Mouse (Mus musculus) MEL (cell line): ENCODE data around the gene Zfp334. TPM values are rescaled to one million over a fixed set of nuclear protein-coding genes. Genes with fewer than 3 reads are reported as not detected.
A peak's percentile ranks its signal among the peaks of the same experiment; 100 is the strongest.

Experiments
- DNase-seq: peaks from one replicate; pipeline ENCODE4 v3.0.0; 2011; ENCODE audit warnings: low read depth, low spot score
- H3K27ac ChIP-seq: 2 replicates; pipeline ENCODE4 v1.5.1; 2012; ENCODE audit warnings: low read depth, mild to moderate bottlenecking, control low read depth, low read length, moderate library complexity; ENCODE audit not compliant: control insufficient read depth
- H3K27me3 ChIP-seq, 2 experiments: fragments of 150-350 bp in 1 of 2; sonication (generic) in 1 of 2; 2 replicates each; pipeline ENCODE4 v1.6.1; 2012; ENCODE audit warnings: low read length in 2 of 2, mild to moderate bottlenecking in 2 of 2, improper control_type of control experiment in 1 of 2, moderate library complexity in 1 of 2; ENCODE audit not compliant: insufficient read depth in 2 of 2, control insufficient read depth in 1 of 2
- H3K36me3 ChIP-seq, 2 experiments: 2 replicates each; pipeline ENCODE4 v1.6.1; 2012 to 2014; ENCODE audit warnings: low read length in 2 of 2, improper control_type of control experiment in 1 of 2, inconsistent platforms in 1 of 2, mild to moderate bottlenecking in 1 of 2; ENCODE audit not compliant: insufficient read depth in 2 of 2, control insufficient read depth in 1 of 2
- H3K4me1 ChIP-seq, 2 experiments: fragments of 150-350 bp in 1 of 2; sonication (generic) in 1 of 2; 2 replicates each; pipeline ENCODE4 v1.6.1; 2012; ENCODE audit warnings: low read length in 2 of 2, improper control_type of control experiment in 1 of 2, mild to moderate bottlenecking in 1 of 2; ENCODE audit not compliant: insufficient read depth in 2 of 2, control insufficient read depth in 1 of 2
- H3K4me3 ChIP-seq, 2 experiments: fragments of 150-350 bp in 1 of 2; sonication (generic) in 1 of 2; 2 replicates each; pipeline ENCODE4 v1.5.1; 2012; ENCODE audit warnings: low read depth in 2 of 2, low read length in 2 of 2, mild to moderate bottlenecking in 2 of 2, moderate library complexity in 2 of 2, control low read depth in 1 of 2, improper control_type of control experiment in 1 of 2; ENCODE audit not compliant: control insufficient read depth in 1 of 2, insufficient read depth in 1 of 2
- H3K79me2 ChIP-seq: 2 replicates; pipeline ENCODE4 v1.6.1; 2012; ENCODE audit warnings: mild to moderate bottlenecking, low read length, moderate library complexity; ENCODE audit not compliant: control insufficient read depth, poor library complexity, insufficient read depth
- H3K9ac ChIP-seq: 2 replicates; pipeline ENCODE4 v1.6.1; 2012; ENCODE audit warnings: low read depth, mild to moderate bottlenecking, control low read depth, low read length, moderate library complexity; ENCODE audit not compliant: control insufficient read depth, poor library complexity, severe bottlenecking
- H3K9me3 ChIP-seq: fragments of 150-350 bp; sonication (generic); replicated peaks from 2 replicates; pipeline ENCODE4 v1.6.1; 2012; ENCODE audit warnings: mild to moderate bottlenecking, low read length, improper control_type of control experiment, moderate library complexity; ENCODE audit not compliant: insufficient read depth
- BHLHE40 ChIP-seq: IDR thresholded peaks from 2 replicates; pipeline ENCODE4 v1.6.1; 2012; ENCODE audit warnings: low read depth, mild to moderate bottlenecking, inconsistent platforms, low read length, improper control_type of control experiment, borderline replicate concordance
- CHD1 ChIP-seq: IDR thresholded peaks from 2 replicates; pipeline ENCODE4 v1.6.1; 2012; ENCODE audit warnings: low read depth, mild to moderate bottlenecking, inconsistent platforms, low read length, improper control_type of control experiment
- CTCF ChIP-seq, 3 experiments: IDR thresholded peaks in 2 of 3; conservative IDR thresholded peaks in 1 of 3; 2 replicates each; pipeline ENCODE4 v1.5.1; 2011 to 2012; ENCODE audit warnings: low read length in 3 of 3, low read depth in 2 of 3, mild to moderate bottlenecking in 2 of 3, improper control_type of control experiment in 1 of 3, inconsistent platforms in 1 of 3, mixed read lengths in 1 of 3, moderate library complexity in 1 of 3; ENCODE audit not compliant: control insufficient read depth in 1 of 3, insufficient read depth in 1 of 3, poor library complexity in 1 of 3, severe bottlenecking in 1 of 3
- E2F4 ChIP-seq: IDR thresholded peaks from 2 replicates; pipeline ENCODE4 v1.6.1; 2011; ENCODE audit warnings: low read depth, low read length, improper control_type of control experiment, borderline replicate concordance
- ELF1 ChIP-seq: IDR thresholded peaks from 2 replicates; pipeline ENCODE4 v1.6.1; 2014; ENCODE audit warnings: low read depth, mild to moderate bottlenecking, inconsistent platforms, low read length, improper control_type of control experiment, moderate library complexity
- EP300 ChIP-seq, 2 experiments: IDR thresholded peaks; 2 replicates each; pipeline ENCODE4 v1.6.1; 2011; ENCODE audit warnings: improper control_type of control experiment in 2 of 2, low read length in 2 of 2, low read depth in 1 of 2, mild to moderate bottlenecking in 1 of 2
- ETS1 ChIP-seq: IDR thresholded peaks from 2 replicates; pipeline ENCODE4 v1.6.1; 2012; ENCODE audit warnings: low read depth, mild to moderate bottlenecking, inconsistent platforms, low read length, improper control_type of control experiment, moderate library complexity
- GABPA ChIP-seq: IDR thresholded peaks from 2 replicates; pipeline ENCODE4 v1.6.1; 2012; ENCODE audit warnings: low read depth, mild to moderate bottlenecking, inconsistent platforms, low read length, improper control_type of control experiment, moderate library complexity
- GATA1 ChIP-seq: IDR thresholded peaks from 2 replicates; pipeline ENCODE4 v1.6.1; 2011; ENCODE audit warnings: low read depth, low read length, improper control_type of control experiment
- HCFC1 ChIP-seq: IDR thresholded peaks from 2 replicates; pipeline ENCODE4 v1.6.1; 2012; ENCODE audit warnings: low read depth, mild to moderate bottlenecking, inconsistent platforms, low read length, improper control_type of control experiment, moderate library complexity
- JUND ChIP-seq: IDR thresholded peaks from 2 replicates; pipeline ENCODE4 v1.6.1; 2011; ENCODE audit warnings: low read depth, mild to moderate bottlenecking, improper control_type of control experiment, low read length
- KAT2A ChIP-seq: conservative IDR thresholded peaks from 2 replicates; pipeline ENCODE4 v1.6.1; 2012; ENCODE audit warnings: low read depth, low read length, improper control_type of control experiment, inconsistent platforms
- MAZ ChIP-seq: IDR thresholded peaks from 2 replicates; pipeline ENCODE4 v1.6.1; 2012; ENCODE audit warnings: low read depth, mild to moderate bottlenecking, inconsistent platforms, low read length, improper control_type of control experiment
- MEF2A ChIP-seq: IDR thresholded peaks from 2 replicates; pipeline ENCODE4 v1.6.1; 2014; ENCODE audit warnings: low read depth, mild to moderate bottlenecking, inconsistent platforms, low read length, improper control_type of control experiment; ENCODE audit not compliant: poor library complexity, insufficient replicate concordance, severe bottlenecking; ENCODE audit errors: extremely low read depth
- MXI1 ChIP-seq: IDR thresholded peaks from 2 replicates; pipeline ENCODE4 v1.6.1; 2011; ENCODE audit warnings: mild to moderate bottlenecking, low read depth, low read length, improper control_type of control experiment
- MYB ChIP-seq: IDR thresholded peaks from 2 replicates; pipeline ENCODE4 v1.6.1; 2011; ENCODE audit warnings: mild to moderate bottlenecking, low read depth, low read length, improper control_type of control experiment
- NELFE ChIP-seq: IDR thresholded peaks from 2 replicates; pipeline ENCODE4 v1.6.1; 2011; ENCODE audit warnings: low read depth, low read length, improper control_type of control experiment
- POLR2A ChIP-seq, 2 experiments: IDR thresholded peaks; 2 replicates each; pipeline ENCODE4 v1.6.1; 2011 to 2012; ENCODE audit warnings: low read length in 2 of 2, mild to moderate bottlenecking in 2 of 2, control low read depth in 1 of 2, improper control_type of control experiment in 1 of 2, low read depth in 1 of 2, moderate library complexity in 1 of 2; ENCODE audit not compliant: control insufficient read depth in 1 of 2, insufficient read depth in 1 of 2, poor library complexity in 1 of 2
- POLR2AphosphoS2 ChIP-seq: IDR thresholded peaks from 2 replicates; pipeline ENCODE4 v1.6.1; 2011; ENCODE audit warnings: low read length, improper control_type of control experiment
- POLR2AphosphoS5 ChIP-seq: IDR thresholded peaks from 2 replicates; pipeline ENCODE4 v1.6.1; 2012; ENCODE audit warnings: low read depth, borderline replicate concordance, mild to moderate bottlenecking, inconsistent platforms, low read length, moderate library complexity, mixed read lengths
- RAD21 ChIP-seq: IDR thresholded peaks from 2 replicates; pipeline ENCODE4 v1.6.1; 2011; ENCODE audit warnings: mild to moderate bottlenecking, low read depth, low read length, improper control_type of control experiment
- RCOR1 ChIP-seq: IDR thresholded peaks from 2 replicates; pipeline ENCODE4 v1.6.1; 2012; ENCODE audit warnings: low read depth, mild to moderate bottlenecking, inconsistent platforms, low read length, improper control_type of control experiment
- SIN3A ChIP-seq: IDR thresholded peaks from 2 replicates; pipeline ENCODE4 v1.6.1; 2012; ENCODE audit warnings: low read length, improper control_type of control experiment, inconsistent platforms
- SMC3 ChIP-seq: IDR thresholded peaks from 2 replicates; pipeline ENCODE4 v1.6.1; 2011; ENCODE audit warnings: low read depth, low read length, improper control_type of control experiment
- TCF12 ChIP-seq: IDR thresholded peaks from 2 replicates; pipeline ENCODE4 v1.6.1; 2014; ENCODE audit warnings: low read depth, mild to moderate bottlenecking, inconsistent platforms, low read length, improper control_type of control experiment, moderate library complexity
- UBTF ChIP-seq: IDR thresholded peaks from 2 replicates; pipeline ENCODE4 v1.6.1; 2012; ENCODE audit warnings: low read depth, mild to moderate bottlenecking, inconsistent platforms, low read length, improper control_type of control experiment, moderate library complexity, borderline replicate concordance; ENCODE audit not compliant: insufficient read depth
- USF2 ChIP-seq, 2 experiments: IDR thresholded peaks; 2 replicates each; pipeline ENCODE4 v1.6.1; 2011 to 2012; ENCODE audit warnings: improper control_type of control experiment in 2 of 2, low read length in 2 of 2, borderline replicate concordance in 1 of 2, inconsistent platforms in 1 of 2, low read depth in 1 of 2, mild to moderate bottlenecking in 1 of 2; ENCODE audit not compliant: insufficient read depth in 1 of 2
- ZC3H11A ChIP-seq: IDR thresholded peaks from 2 replicates; pipeline ENCODE4 v1.6.1; 2012; ENCODE audit warnings: low read depth, mild to moderate bottlenecking, inconsistent platforms, low read length, improper control_type of control experiment
- ZKSCAN1 ChIP-seq: IDR thresholded peaks from 2 replicates; pipeline ENCODE4 v1.6.1; 2012; ENCODE audit warnings: low read depth, mild to moderate bottlenecking, inconsistent platforms, low read length, improper control_type of control experiment, moderate library complexity
- ZMIZ1 ChIP-seq: IDR thresholded peaks from 2 replicates; pipeline ENCODE4 v1.6.1; 2012; ENCODE audit warnings: low read depth, mild to moderate bottlenecking, inconsistent platforms, low read length, improper control_type of control experiment, moderate library complexity
- ZNF384 ChIP-seq: IDR thresholded peaks from 2 replicates; pipeline ENCODE4 v1.6.1; 2012; ENCODE audit warnings: low read depth, mild to moderate bottlenecking, inconsistent platforms, low read length, improper control_type of control experiment
- polyA plus RNA-seq, 2 experiments: library from polyadenylated mRNA; stranded (reverse) in 1 of 2; unstranded in 1 of 2; fragments of >175 nt in 1 of 2; fragments of >200 nt in 1 of 2; gene quantifications; 2 replicates each; pipeline versions ENCODE4 v1.2.1 to v1.2.4; 2012; ENCODE audit warnings: low replicate concordance in 2 of 2, low read depth in 1 of 2; ENCODE audit not compliant: insufficient read length in 2 of 2, insufficient read depth in 1 of 2, missing spikeins in 1 of 2
- total RNA-seq: library from RNA; depleted of rRNA; stranded (reverse); fragments of 300-350 nt; gene quantifications from 2 replicates; pipeline ENCODE4 v1.2.3, GENCODE M21; 2012

Gene Zfp334
- total and polyA plus RNA-seq, 3 experiments = not detected

DNA sequence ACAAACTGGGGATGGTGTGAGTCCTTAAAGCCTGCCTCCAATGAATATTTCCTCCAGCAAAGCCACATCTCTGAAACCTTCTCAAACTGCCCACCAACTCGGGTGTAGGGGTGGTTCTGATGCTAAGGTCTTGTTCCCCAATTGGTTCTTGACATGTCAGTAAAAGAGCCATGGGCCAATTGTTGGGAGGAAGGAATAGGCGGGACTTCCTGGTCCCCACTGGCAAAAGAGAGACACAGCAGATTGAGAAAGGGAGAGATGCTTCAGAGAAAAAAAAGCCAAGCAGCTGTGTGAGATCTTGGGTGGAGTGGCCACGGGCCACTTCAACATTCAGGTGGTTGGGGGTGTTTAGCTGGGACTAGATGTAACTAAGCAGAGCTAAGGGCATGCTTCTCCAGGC, 17.0 kb downstream of the Zfp334 start:
- H3K4me1 ChIP-seq = peaks cover 6 to 27% of the 10 kb centered on the region in 2 experiments
- H3K36me3 ChIP-seq = peaks cover 0 to 16% of the 10 kb centered on the region in 2 experiments; a peak in 2 of 4 replicates
- TF ChIP-seq EP300 (IDR thresholded peaks at IDR 0.05; ENCODE audit: low read depth in 1 of 2, low read length in 2 of 2) = no peak
- 0 out of 2 replicates have a peak, but pooled peaks have one; percentile 9 for TF ChIP-seq ELF1
- no peak for TF ChIP-seq ZC3H11A
- TF ChIP-seq MXI1 = no peak
- no peak for TF ChIP-seq MEF2A
- no peak for TF ChIP-seq POLR2A (IDR thresholded peaks at IDR 0.05; ENCODE audit: control insufficient read depth in 1 of 2, insufficient read depth in 1 of 2, low read depth in 1 of 2, low read length in 2 of 2, poor library complexity in 1 of 2)
- TF ChIP-seq, all 39 proteins: peak for 1
- Histone ChIP-seq H3K9me3 (no peaks in the 10 kb centered on the region), H3K27ac (no peak overlapping the region), H3K4me3 (no peak overlapping the region), H3K79me2 (no peaks in the 10 kb centered on the region), H3K9ac (no peak overlapping the region), H3K27me3 (no peaks in the 10 kb centered on the region)
- peak; percentile 41 for DNase-seq

DNA sequence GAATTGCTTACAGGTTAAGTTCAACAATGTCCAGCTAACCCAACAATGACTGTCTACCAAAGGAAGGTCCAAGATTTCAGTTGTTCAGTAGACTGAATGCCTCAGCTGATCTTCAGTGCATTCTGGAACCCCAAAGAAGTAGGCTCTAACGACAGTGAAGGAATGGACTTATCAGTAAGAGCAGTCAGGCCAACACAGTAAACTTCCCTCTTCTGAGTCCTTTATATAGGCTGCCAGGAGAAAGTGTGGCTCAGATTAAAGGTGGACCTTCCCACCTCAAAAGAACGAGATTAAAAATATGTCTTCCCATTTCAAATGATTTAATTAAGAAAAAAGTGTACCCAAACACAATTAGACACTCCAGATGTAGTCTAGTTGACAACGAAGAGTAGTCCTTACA, 17.7 kb downstream of the Zfp334 start:
- H3K4me3 ChIP-seq = no peak overlapping the region
- H3K27me3 ChIP-seq = no peaks in the 10 kb centered on the region
- no peak overlapping the region for H3K9ac ChIP-seq
- H3K79me2 ChIP-seq = no peaks in the 10 kb centered on the region
- H3K36me3 ChIP-seq = peaks cover 0 to 11% of the 10 kb centered on the region in 2 experiments; a peak in 2 of 4 replicates
- peak; percentile 79 for DNase-seq
- H3K9me3 ChIP-seq = no peaks in the 10 kb centered on the region
- peak overlapping the region; percentile 45; the same call in 1 of the 2 replicates for H3K27ac ChIP-seq
- H3K4me1 ChIP-seq = peaks cover 2 to 23% of the 10 kb centered on the region in 2 experiments
- TF ChIP-seq CHD1 (no peak), TCF12 (peak; percentile 72), E2F4 (no peak), MAZ (no peak), ETS1 (peak; percentile 47; the same call in 1 of the 2 replicates), SMC3 (no peak), ZMIZ1 (no peak), POLR2AphosphoS2 (no peak), ZNF384 (no peak), KAT2A (no peak), MYB (0 out of 2 replicates have a peak, but pooled peaks have one; percentile 38), NELFE (no peak), RCOR1 (peak; percentile 78), ZKSCAN1 (no peak), GATA1 (peak; percentile 84), CTCF (IDR thresholded peaks at IDR 0.05 in 2 of 3, conservative IDR thresholded peaks at IDR 0.05 in 1 of 3; ENCODE audit: control insufficient read depth in 1 of 3, insufficient read depth in 1 of 3, low read depth in 2 of 3, low read length in 3 of 3, poor library complexity in 1 of 3, severe bottlenecking in 1 of 3) (no peak), JUND (no peak), HCFC1 (no peak), RAD21 (no peak), POLR2AphosphoS5 (no peak), GABPA (no peak), EP300 (IDR thresholded peaks at IDR 0.05; ENCODE audit: low read depth in 1 of 2, low read length in 2 of 2) (peak; percentile 81 to 87), SIN3A (peak; percentile 31; the same call in 1 of the 2 replicates), POLR2A (IDR thresholded peaks at IDR 0.05; ENCODE audit: control insufficient read depth in 1 of 2, insufficient read depth in 1 of 2, low read depth in 1 of 2, low read length in 2 of 2, poor library complexity in 1 of 2) (no peak), BHLHE40 (no peak), UBTF (no peak), USF2 (IDR thresholded peaks at IDR 0.05; ENCODE audit: borderline replicate concordance in 1 of 2, insufficient read depth in 1 of 2, low read depth in 1 of 2, low read length in 2 of 2) (no peak), MXI1 (no peak)
